Comparison of ENCODE assay signal across 8 mouse cellular contexts in the genomic region with DNA sequence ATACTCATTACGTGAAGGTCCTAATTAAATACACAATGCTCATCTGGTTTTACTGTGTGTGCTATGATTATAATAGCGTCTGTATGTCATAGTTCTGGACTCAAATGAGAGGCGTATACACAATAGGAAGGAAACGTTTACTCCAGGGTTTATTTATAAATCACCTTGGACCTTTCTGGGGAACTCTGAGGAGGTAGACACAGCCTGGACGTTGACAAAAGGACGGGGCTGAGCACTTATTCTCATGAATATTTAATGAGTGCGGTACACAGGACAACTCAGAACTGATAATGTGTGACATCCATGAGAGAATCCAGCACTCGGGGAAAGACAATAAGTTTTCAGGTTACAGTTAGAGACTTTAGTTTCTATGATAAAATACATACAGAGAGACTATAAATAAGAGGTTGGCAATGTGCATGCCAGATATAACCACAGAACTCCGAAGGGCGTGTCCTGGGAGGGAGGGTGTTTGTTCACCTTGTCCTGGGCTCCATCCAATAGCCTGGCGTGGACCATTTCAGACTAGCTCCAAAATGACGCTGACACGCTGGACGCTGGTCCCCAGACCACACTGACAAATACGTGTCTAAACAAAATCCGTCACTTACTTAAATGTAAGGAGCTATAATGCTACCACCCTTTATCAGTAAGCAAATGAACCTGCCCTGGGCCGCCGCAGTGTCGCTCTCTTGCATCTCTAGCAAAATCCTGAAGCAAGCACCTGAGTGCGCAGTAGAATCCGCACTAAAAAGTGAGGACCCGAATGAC. TPM values are rescaled to one million over a fixed set of nuclear protein-coding genes. Genes with fewer than 3 reads are reported as not detected.
A peak's percentile ranks its signal among the peaks of the same experiment; 100 is the strongest.
DNase-seq lines count a peak whose midpoint lies in the region; ATAC-seq lines count a peak whose summit lies in the region.

No protein-coding gene starts in this region.

- H3K27ac ChIP-seq in heart, embryonic 15.5 days: peak overlapping the region; percentile 79
- peak overlapping the region; percentile 61; the same call in 1 of the 2 replicates for H3K27ac ChIP-seq in liver, embryonic 15.5 days (replicated peaks)
- peak overlapping the region; percentile 78 for H3K27ac ChIP-seq in neural tube, embryonic 15.5 days (replicated peaks)

- WGBS in heart, embryonic 15.5 days: 12% methylated on average over 22 of the region's 22 CpGs
- 10% methylated on average over 22 of the region's 22 CpGs for WGBS in liver, embryonic 15.5 days (ENCODE audit: insufficient replicate concordance)
- 3% methylated on average over 22 of the region's 22 CpGs for WGBS in neural tube, embryonic 15.5 days

- no peaks in the 10 kb centered on the region for H3K27me3 ChIP-seq in heart, embryonic 15.5 days
- H3K27me3 ChIP-seq in liver, embryonic 15.5 days: no peaks in the 10 kb centered on the region; the same call in 1 of the 2 replicates
- H3K27me3 ChIP-seq in neural tube, embryonic 15.5 days (replicated peaks): no peaks in the 10 kb centered on the region

- H3K4me3 ChIP-seq in heart, embryonic 15.5 days: peak overlapping the region; percentile 72
- peak overlapping the region; percentile 70 for H3K4me3 ChIP-seq in liver, embryonic 15.5 days (replicated peaks)
- H3K4me3 ChIP-seq in neural tube, embryonic 15.5 days (replicated peaks): peak overlapping the region; percentile 64

- peak overlapping the region; percentile 80 for H3K4me2 ChIP-seq in heart, embryonic 15.5 days
- H3K4me2 ChIP-seq in liver, embryonic 15.5 days: peak overlapping the region; percentile 80
- H3K4me2 ChIP-seq in neural tube, embryonic 15.5 days: peak overlapping the region; percentile 74

- peak overlapping the region; percentile 71 for H3K9ac ChIP-seq in heart, embryonic 15.5 days
- peak overlapping the region; percentile 52 for H3K9ac ChIP-seq in liver, embryonic 15.5 days
- H3K9ac ChIP-seq in neural tube, embryonic 15.5 days (replicated peaks): peak overlapping the region; percentile 57

- peak; percentile 6 for DNase-seq in layer of hippocampus, adult 9-11 months
- DNase-seq in layer of hippocampus, postnatal 10 days (ENCODE audit: low spot score in 2 of 2): no peak
- no peak for DNase-seq in thymus, adult 18-20 months
- DNase-seq in thymus, postnatal 14 days: no peak

- H3K4me1 ChIP-seq in heart, embryonic 15.5 days (replicated peaks): no peaks in the 10 kb centered on the region
- peaks cover 17% of the 10 kb centered on the region for H3K4me1 ChIP-seq in liver, embryonic 15.5 days (replicated peaks)
- H3K4me1 ChIP-seq in neural tube, embryonic 15.5 days: peaks cover 22% of the 10 kb centered on the region

- H3K9me3 ChIP-seq in heart, embryonic 15.5 days (replicated peaks): no peaks in the 10 kb centered on the region
- no peaks in the 10 kb centered on the region for H3K9me3 ChIP-seq in liver, embryonic 15.5 days (replicated peaks)
- H3K9me3 ChIP-seq in neural tube, embryonic 15.5 days (replicated peaks): no peaks in the 10 kb centered on the region

- ATAC-seq in common myeloid progenitor, adult 5-6 weeks (replicated peaks; ENCODE audit: low read depth, poor library complexity, severe bottlenecking): peak; percentile 72
- ATAC-seq in heart, embryonic 15.5 days (replicated peaks; ENCODE audit: insufficient number of reproducible peaks, insufficient read depth, low FRiP score, low read depth): no peak; the same call in 1 of the 2 replicates
- peak; percentile 61 for ATAC-seq in liver, embryonic 15.5 days (ENCODE audit: insufficient read depth)
- peak; percentile 39 for ATAC-seq in neural tube, embryonic 15.5 days (ENCODE audit: low FRiP score)

- H3K36me3 ChIP-seq in heart, embryonic 15.5 days: no peaks in the 10 kb centered on the region
- H3K36me3 ChIP-seq in liver, embryonic 15.5 days (replicated peaks): no peaks in the 10 kb centered on the region
- no peaks in the 10 kb centered on the region for H3K36me3 ChIP-seq in neural tube, embryonic 15.5 days

RNA-seq across cellular contexts. Expression of gene Dct, which starts 36.6 kb away (rescaled TPM):
- total RNA-seq in layer of hippocampus, postnatal 10 days (2021): under 1 TPM; 0.27 to 0.43 TPM
- total RNA-seq in common myeloid progenitor, adult 5-6 weeks (2017): 0.27 TPM in 1 of 2 replicates, not detected in the other
- polyA plus RNA-seq in heart, embryonic 15.5 days (2015; fragmentation: Nextera tagmentation; extraction: Ambion mirVana): 2.4 and 3.6 TPM in 2 replicates
- 0.26 and 0.32 TPM in 2 replicates for polyA plus RNA-seq in liver, embryonic 15.5 days (2015; fragmentation: Nextera tagmentation; extraction: Ambion mirVana)
- 0.84 and 0.86 TPM in 2 replicates for polyA plus RNA-seq in neural tube, embryonic 15.5 days (2015; fragmentation: Nextera tagmentation; extraction: Ambion mirVana)

RNA-seq across cellular contexts. Expression of gene Tgds, which starts 43.9 kb away (rescaled TPM):
- total RNA-seq in layer of hippocampus, postnatal 10 days (2021): 10 to 100 TPM; 10.2 to 10.6 TPM
- total RNA-seq in common myeloid progenitor, adult 5-6 weeks (2017): 12.1 and 14.5 TPM in 2 replicates
- 25.7 and 25.8 TPM in 2 replicates for polyA plus RNA-seq in heart, embryonic 15.5 days (2015; fragmentation: Nextera tagmentation; extraction: Ambion mirVana)
- polyA plus RNA-seq in liver, embryonic 15.5 days (2015; fragmentation: Nextera tagmentation; extraction: Ambion mirVana): 13.3 and 13.5 TPM in 2 replicates
- polyA plus RNA-seq in neural tube, embryonic 15.5 days (2015; fragmentation: Nextera tagmentation; extraction: Ambion mirVana): 16.5 and 19.5 TPM in 2 replicates

RNA-seq across cellular contexts. Expression of gene Gpr180, which starts 48.3 kb away (rescaled TPM):
- 10 to 100 TPM; 27.0 to 28.4 TPM for total RNA-seq in layer of hippocampus, postnatal 10 days (2021)
- total RNA-seq in common myeloid progenitor, adult 5-6 weeks (2017): 6.5 and 11.1 TPM in 2 replicates
- 35.8 and 43.7 TPM in 2 replicates for polyA plus RNA-seq in heart, embryonic 15.5 days (2015; fragmentation: Nextera tagmentation; extraction: Ambion mirVana)
- 12.0 and 13.1 TPM in 2 replicates for polyA plus RNA-seq in liver, embryonic 15.5 days (2015; fragmentation: Nextera tagmentation; extraction: Ambion mirVana)
- 48.7 and 51.7 TPM in 2 replicates for polyA plus RNA-seq in neural tube, embryonic 15.5 days (2015; fragmentation: Nextera tagmentation; extraction: Ambion mirVana)
